Mouse (Mus musculus): ENCODE measurements around the gene Cwc22.

DNA sequence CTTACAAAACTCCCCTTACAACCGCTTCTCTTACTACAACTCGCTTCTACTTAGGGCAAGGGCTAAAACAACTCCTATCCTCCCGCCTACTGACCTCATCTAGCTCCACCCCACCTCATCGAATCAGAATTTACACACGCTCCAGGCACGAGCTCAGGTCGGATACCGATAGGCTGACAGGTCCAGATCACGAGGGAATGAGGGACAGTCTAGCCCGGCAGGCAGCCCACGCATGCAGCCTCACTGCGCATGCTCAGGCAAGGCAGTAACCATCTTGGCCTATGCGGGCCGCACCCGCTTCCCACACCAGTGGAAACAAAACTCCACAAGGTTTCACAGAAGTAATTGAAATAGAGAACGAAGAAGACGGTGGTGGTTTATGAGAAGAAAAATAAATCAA lies 106.6 kb downstream of the Cwc22 start:
- TF ChIP-seq GATA1 (IDR thresholded peaks at IDR 0.05; ENCODE audit: low read length): no peak
- TF ChIP-seq TAL1 (IDR thresholded peaks at IDR 0.05; ENCODE audit: low read length): no peak

Data from erythroblast, embryonic 14.5 days (primary cell).